Mouse (Mus musculus) left cerebral cortex, postnatal 36 days (tissue): ENCODE measurements at regions not wholly inside any gene's neighbourhood (a gene's known extent, or its start where the extent isn't known, plus 50 kb on each side); places are given as distances from the start of the nearest gene placed in this dataset.

Experiments
- DNase-seq, 2 experiments: peaks; one replicate each; pipeline ENCODE4 v3.0.0; 2021 to 2022; ENCODE audit warnings: low spot score in 2 of 2, mixed read lengths in 1 of 2
- intact Hi-C: fragments of 180-260 bp; cut with DNase I; formaldehyde crosslinking; loops from one replicate; pipeline ENCODE4 v1.15.1; 2025

DNA sequence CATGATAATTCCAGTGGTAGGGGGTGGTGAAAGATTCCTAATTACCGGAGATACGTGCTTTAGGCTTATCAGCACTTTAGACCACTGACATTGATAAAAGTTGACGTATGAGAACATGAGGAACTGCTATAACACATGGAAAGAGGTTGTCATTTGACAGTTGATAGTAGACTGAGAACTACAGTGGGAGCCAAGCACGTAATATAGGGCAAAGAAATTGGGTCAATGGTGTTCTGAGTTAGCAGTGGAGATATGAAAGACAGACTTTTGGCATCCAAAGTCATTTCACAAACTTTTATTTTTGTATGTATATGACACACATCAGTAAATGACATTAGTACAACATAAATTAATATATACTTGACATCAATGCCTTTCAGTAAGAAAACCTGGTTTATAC is 159.6 kb upstream of the Adamts3 start:
- intact Hi-C loops, result no loop called here
- no peak for DNase-seq

- intact Hi-C loops, result no loop called here
- DNase-seq, result no peak
Measured at GRCm38 (mm10) chr5:90033103-90033502, 150.0 kb upstream of the Adamts3 start.

- intact Hi-C loops, result no loop called here
- no peak for DNase-seq
Measured at GRCm38 (mm10) chr5:90030737-90031136, 147.6 kb upstream of the Adamts3 start.

- no peak for DNase-seq
- intact Hi-C loops, result no loop called here
Measured at GRCm38 (mm10) chr5:90029751-90030150, 146.6 kb upstream of the Adamts3 start.

GRCm38 (mm10) chr5:90026835-90027753 is 144.0 kb upstream of the Adamts3 start:
- peak in 1 of 2 experiments; percentile 12 for DNase-seq
- intact Hi-C loops, result no loop called here

DNA sequence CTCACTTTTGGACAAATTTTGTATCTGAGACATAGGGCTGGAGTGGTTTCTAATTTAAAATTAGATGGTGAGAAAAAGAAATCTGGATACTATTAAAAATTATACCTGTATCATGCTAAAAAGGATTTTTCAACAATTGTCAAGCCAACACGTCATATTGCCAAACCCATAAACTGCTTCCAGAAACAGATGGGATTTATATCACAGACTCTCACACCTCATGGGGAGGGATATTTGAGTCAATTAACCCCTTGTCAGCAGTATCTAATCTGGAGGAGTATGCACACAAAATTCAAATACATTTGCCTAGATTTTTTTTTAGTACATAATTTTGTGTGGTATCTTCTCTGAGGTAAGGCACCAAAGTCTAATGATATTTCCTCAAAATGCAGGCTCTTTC is 138.3 kb upstream of the Adamts3 start:
- DNase-seq, result no peak
- intact Hi-C loops, result no loop called here

- intact Hi-C loops, result no loop called here
- DNase-seq, result no peak
Measured at GRCm38 (mm10) chr5:90000758-90001157, 117.6 kb upstream of the Adamts3 start.

GRCm38 (mm10) chr5:89991568-89991967 is 108.4 kb upstream of the Adamts3 start:
- intact Hi-C loops, result no loop called here
- no peak for DNase-seq

GRCm38 (mm10) chr5:89981627-89982026 is 98.5 kb upstream of the Adamts3 start:
- no peak for DNase-seq
- intact Hi-C loops, result no loop called here

- DNase-seq, result peak in 1 of 2 experiments; percentile 11
- intact Hi-C loops, result no loop called here
Measured at GRCm38 (mm10) chr5:89980204-89980603, 97.1 kb upstream of the Adamts3 start.

- DNase-seq, result no peak
- intact Hi-C loops, result no loop called here
Measured at GRCm38 (mm10) chr5:89952611-89953010, 69.5 kb upstream of the Adamts3 start.

- intact Hi-C loops, result no loop called here
- DNase-seq, result no peak
Measured at GRCm38 (mm10) chr5:89945660-89945925, 62.5 kb upstream of the Adamts3 start.

- intact Hi-C loops, result loop anchor here (5.0 kb wide), 1 partner anchor 63 kb away; the partner anchor contains the start of gene Adamts3
- no peak for DNase-seq
Measured at GRCm38 (mm10) chr5:89944855-89945659, 61.9 kb upstream of the Adamts3 start.

GRCm38 (mm10) chr5:89943276-89944127 is 60.4 kb upstream of the Adamts3 start:
- intact Hi-C loops, result loop anchor here (5.0 kb wide), 1 partner anchor 61 kb away; the partner anchor contains the start of gene Adamts3
- no peak for DNase-seq

- intact Hi-C loops, result loop anchor here (5.0 kb wide), 1 partner anchor 60 kb away; the partner anchor contains the start of gene Adamts3
- DNase-seq, result no peak
Measured at GRCm38 (mm10) chr5:89942244-89942643, 59.1 kb upstream of the Adamts3 start.

DNA sequence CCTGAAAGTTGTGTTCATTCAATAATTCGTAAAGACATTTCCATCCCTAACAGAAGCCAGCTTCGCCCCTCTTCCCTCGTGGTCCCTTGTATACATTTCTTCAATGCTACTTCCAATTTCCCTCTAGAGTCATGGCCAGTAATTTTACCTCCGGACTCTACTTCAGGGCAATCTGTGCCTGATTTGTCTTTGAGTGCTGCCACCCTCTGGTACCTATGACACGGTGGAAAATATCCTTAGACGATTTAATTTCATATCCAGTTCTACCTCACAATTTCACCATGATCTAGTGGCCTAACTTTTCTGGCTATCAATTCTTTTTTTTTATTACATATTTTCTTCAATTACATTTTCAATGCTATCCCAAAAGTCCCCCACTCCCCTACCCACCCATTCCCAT is 49.9 kb upstream of the Adamts3 start:
- no peak for DNase-seq
- intact Hi-C loops, result loop anchor here (10.0 kb wide), 1 partner anchor 98 kb away; no protein-coding TSS in a partner anchor
